Mouse (Mus musculus) CH12.LX (cell line): Measurements from ENCODE around the gene Plau.

Source experiments
- CHD2 ChIP-seq: IDR thresholded peaks from 2 replicates; pipeline ENCODE4 v1.6.1; 2011; ENCODE audit warnings: low read length, improper control_type of control experiment
- CTCF ChIP-seq, 2 experiments: IDR thresholded peaks in 1 of 2; conservative IDR thresholded peaks in 1 of 2; 2 replicates each; pipeline ENCODE4 v1.5.1; 2011 to 2012; ENCODE audit warnings: low read depth in 2 of 2, low read length in 2 of 2, improper control_type of control experiment in 1 of 2, inconsistent platforms in 1 of 2, mild to moderate bottlenecking in 1 of 2, moderate library complexity in 1 of 2
- E2F4 ChIP-seq: IDR thresholded peaks from 2 replicates; pipeline ENCODE4 v1.6.1; 2011; ENCODE audit warnings: low read depth, low read length, improper control_type of control experiment; ENCODE audit not compliant: insufficient replicate concordance
- EP300 ChIP-seq: IDR thresholded peaks from 2 replicates; pipeline ENCODE4 v1.6.1; 2011; ENCODE audit warnings: low read length, improper control_type of control experiment
- JUN ChIP-seq: IDR thresholded peaks from 2 replicates; pipeline ENCODE4 v1.6.1; 2011; ENCODE audit warnings: low read depth, mild to moderate bottlenecking, low read length, improper control_type of control experiment, moderate library complexity; ENCODE audit not compliant: insufficient read depth
- MAZ ChIP-seq: IDR thresholded peaks from 2 replicates; pipeline ENCODE4 v1.6.1; 2012; ENCODE audit warnings: low read depth, mild to moderate bottlenecking, inconsistent platforms, low read length, improper control_type of control experiment, moderate library complexity
- PAX5 ChIP-seq: IDR thresholded peaks from 2 replicates; pipeline ENCODE4 v1.6.1; 2012; ENCODE audit warnings: low read length, inconsistent platforms, mixed read lengths
- POLR2A ChIP-seq: IDR thresholded peaks from 2 replicates; pipeline ENCODE4 v1.6.1; 2011; ENCODE audit warnings: low read depth, mild to moderate bottlenecking, improper control_type of control experiment, low read length
- RCOR1 ChIP-seq: conservative IDR thresholded peaks from 2 replicates; pipeline ENCODE4 v1.6.1; 2012; ENCODE audit warnings: low read depth, mild to moderate bottlenecking, inconsistent platforms, low read length, improper control_type of control experiment
- TBP ChIP-seq: conservative IDR thresholded peaks from 2 replicates; pipeline ENCODE4 v1.6.1; 2011; ENCODE audit warnings: low read depth, low read length, improper control_type of control experiment
- UBTF ChIP-seq: IDR thresholded peaks from 2 replicates; pipeline ENCODE4 v1.6.1; 2012; ENCODE audit warnings: low read depth, mild to moderate bottlenecking, inconsistent platforms, low read length, improper control_type of control experiment, moderate library complexity
- USF1 ChIP-seq: IDR thresholded peaks from 2 replicates; pipeline ENCODE4 v1.6.1; 2014; ENCODE audit warnings: low read depth, mild to moderate bottlenecking, inconsistent platforms, low read length, improper control_type of control experiment
- ZC3H11A ChIP-seq: IDR thresholded peaks from 2 replicates; pipeline ENCODE4 v1.6.1; 2012; ENCODE audit warnings: low read depth, mild to moderate bottlenecking, inconsistent platforms, low read length, improper control_type of control experiment
- ZNF384 ChIP-seq: IDR thresholded peaks from 2 replicates; pipeline ENCODE4 v1.6.1; 2012; ENCODE audit warnings: low read depth, low read length, improper control_type of control experiment, inconsistent platforms

DNA sequence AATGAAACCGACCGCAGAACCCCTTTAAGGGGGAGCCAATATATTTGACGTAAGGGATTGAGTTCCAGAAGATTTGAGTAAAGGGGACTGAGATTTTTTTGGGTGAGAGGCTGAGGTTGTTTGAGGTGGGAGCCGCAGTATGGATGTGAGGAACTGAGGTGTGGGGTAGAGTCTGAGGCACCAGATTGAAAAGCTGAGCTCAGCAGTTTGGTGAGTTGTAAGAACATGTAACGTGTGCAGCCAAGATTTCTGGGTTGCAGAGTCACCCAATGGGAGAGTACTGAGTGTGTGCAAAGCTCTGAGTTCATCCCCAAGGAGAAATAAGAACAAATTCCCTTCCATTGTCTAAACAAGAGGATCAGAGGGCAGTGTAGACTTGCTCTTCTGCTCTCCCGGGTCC lies 38.2 kb upstream of the Plau start:
- TF ChIP-seq POLR2A (no peak), CHD2 (no peak), EP300 (no peak), JUN (no peak), CTCF (conservative IDR thresholded peaks at IDR 0.05 in 1 of 2, IDR thresholded peaks at IDR 0.05 in 1 of 2; ENCODE audit: low read depth in 2 of 2, low read length in 2 of 2) (no peak), ZNF384 (no peak), TBP (no peak), E2F4 (no peak), RCOR1 (no peak), USF1 (no peak), ZC3H11A (no peak), MAZ (no peak), PAX5 (no peak), UBTF (no peak)
